Mouse (Mus musculus): Measurements from ENCODE around the gene Nos1ap.

Gene Nos1ap

GRCm38 (mm10) chr1:170402682-170403081 lies 187.0 kb downstream of the Nos1ap start:
- no peak for DNase-seq

- no peak for DNase-seq
Observed at GRCm38 (mm10) chr1:170398866-170399265, 190.8 kb downstream of the Nos1ap start.

GRCm38 (mm10) chr1:170395101-170395500 lies 194.6 kb downstream of the Nos1ap start:
- DNase-seq = no peak

- DNase-seq = no peak
Observed at GRCm38 (mm10) chr1:170394641-170395040, 195.0 kb downstream of the Nos1ap start.

- DNase-seq = no peak
Observed at GRCm38 (mm10) chr1:170392771-170393728, 196.6 kb downstream of the Nos1ap start.

GRCm38 (mm10) chr1:170387180-170387912 lies 202.3 kb downstream of the Nos1ap start:
- DNase-seq = peak; percentile 60

GRCm38 (mm10) chr1:170385416-170385815 lies 204.2 kb downstream of the Nos1ap start:
- no peak for DNase-seq

- no peak for DNase-seq
Observed at GRCm38 (mm10) chr1:170383530-170383929, 206.1 kb downstream of the Nos1ap start.

GRCm38 (mm10) chr1:170381457-170381856 lies 208.2 kb downstream of the Nos1ap start:
- no peak for DNase-seq

GRCm38 (mm10) chr1:170380505-170380904 lies 209.2 kb downstream of the Nos1ap start:
- DNase-seq = no peak

- DNase-seq = no peak
Observed at GRCm38 (mm10) chr1:170375721-170376120, 213.9 kb downstream of the Nos1ap start.

- DNase-seq = no peak
Observed at GRCm38 (mm10) chr1:170373750-170374149, 215.9 kb downstream of the Nos1ap start.

- no peak for DNase-seq
Observed at GRCm38 (mm10) chr1:170371191-170371792, 218.4 kb downstream of the Nos1ap start.

GRCm38 (mm10) chr1:170368864-170369263 lies 220.8 kb downstream of the Nos1ap start:
- DNase-seq = no peak

GRCm38 (mm10) chr1:170366981-170367700 lies 222.5 kb downstream of the Nos1ap start:
- no peak for DNase-seq

GRCm38 (mm10) chr1:170363746-170364145 lies 225.9 kb downstream of the Nos1ap start:
- DNase-seq = no peak

GRCm38 (mm10) chr1:170360183-170360915 lies 229.3 kb downstream of the Nos1ap start:
- DNase-seq = no peak

- DNase-seq = no peak
Observed at GRCm38 (mm10) chr1:170353335-170353734, 236.3 kb downstream of the Nos1ap start.

GRCm38 (mm10) chr1:170351080-170351479 lies 238.6 kb downstream of the Nos1ap start:
- no peak for DNase-seq

GRCm38 (mm10) chr1:170346266-170346665 lies 243.4 kb downstream of the Nos1ap start:
- no peak for DNase-seq

- no peak for DNase-seq
Observed at GRCm38 (mm10) chr1:170343906-170344305, 245.8 kb downstream of the Nos1ap start.

GRCm38 (mm10) chr1:170343081-170343480 lies 246.6 kb downstream of the Nos1ap start:
- no peak for DNase-seq

Data from right cerebral cortex, postnatal 14 days (tissue).